Mouse (Mus musculus) thymus, adult 2 months (tissue): ENCODE measurements around the gene Lmo7. TPM values are rescaled to one million over a fixed set of nuclear protein-coding genes. Genes with fewer than 3 reads are reported as not detected.

Experiments
- DNase-seq: peaks from one replicate; pipeline ENCODE4 v3.0.0; 2021
- H3K27ac ChIP-seq: fragments of 200-500 bp; 2 replicates; pipeline ENCODE4 v1.5.1; 2012; ENCODE audit warnings: low read length, control low read depth; ENCODE audit not compliant: control insufficient read depth, insufficient read depth
- H3K27me3 ChIP-seq: fragments of 200-500 bp; 2 replicates; pipeline ENCODE4 v1.6.1; 2012; ENCODE audit warnings: mild to moderate bottlenecking, low read length, moderate library complexity, mixed read lengths; ENCODE audit not compliant: control insufficient read depth, insufficient read depth
- H3K36me3 ChIP-seq: fragments of 200-500 bp; 2 replicates; pipeline ENCODE4 v1.6.1; 2012; ENCODE audit warnings: mild to moderate bottlenecking, low read length, moderate library complexity; ENCODE audit not compliant: control insufficient read depth, insufficient read depth
- H3K4me1 ChIP-seq: fragments of 200-500 bp; replicated peaks from 2 replicates; pipeline ENCODE4 v1.6.1; 2012; ENCODE audit warnings: low read length; ENCODE audit not compliant: control insufficient read depth, insufficient read depth
- H3K4me3 ChIP-seq: fragments of 200-500 bp; 2 replicates; pipeline ENCODE4 v1.5.1; 2012; ENCODE audit warnings: mild to moderate bottlenecking, low read length, control low read depth, moderate library complexity; ENCODE audit not compliant: control insufficient read depth, insufficient read depth
- CTCF ChIP-seq: fragments of 200-500 bp; IDR thresholded peaks from 2 replicates; pipeline ENCODE4 v1.5.1; 2012; ENCODE audit warnings: mild to moderate bottlenecking, control low read depth, low read length, moderate library complexity, borderline replicate concordance; ENCODE audit not compliant: control insufficient read depth, poor library complexity, insufficient read depth; ENCODE audit errors: extremely low read depth
- POLR2A ChIP-seq: fragments of 200-500 bp; IDR thresholded peaks from 2 replicates; pipeline ENCODE4 v1.6.1; 2012; ENCODE audit warnings: mild to moderate bottlenecking, low read length, control low read depth, moderate library complexity; ENCODE audit not compliant: control insufficient read depth, poor library complexity, insufficient read depth; ENCODE audit errors: extremely low read depth
- WGBS: fragments of 180-500 bp; shearing (Covaris S2); methylation state at CpG from one replicate; pipeline ENCODE4 v1.1.7; 2018; 5-methylcytosine and 5-hydroxymethylcytosine counted together
- polyA plus RNA-seq: library from polyadenylated mRNA; depleted of rRNA; stranded (reverse); fragments of >200 nt; gene quantifications from 2 replicates; pipeline ENCODE4 v1.2.3, GENCODE M21; 2012

The Lmo7 gene
- polyA plus RNA-seq, 1 experiment = 13.2 TPM

GRCm38 (mm10) chr14:101844467-101844866, 114.7 kb downstream of the Lmo7 start:
- DNase-seq = no peak
- 0 out of 2 replicates have a peak, but pooled peaks cover 2% of the 10 kb centered on the region for H3K4me1 ChIP-seq
- no peak overlapping the region for H3K4me3 ChIP-seq
- no peaks in the 10 kb centered on the region for H3K36me3 ChIP-seq
- no peak overlapping the region for H3K27ac ChIP-seq
- 90% methylated on average over 7 of the region's 7 CpGs for WGBS
- TF ChIP-seq CTCF (no peak), POLR2A (no peak)
- no peaks in the 10 kb centered on the region for H3K27me3 ChIP-seq

- Histone ChIP-seq H3K36me3 (no peaks in the 10 kb centered on the region), H3K4me3 (no peak overlapping the region), H3K4me1 (0 out of 2 replicates have a peak, but pooled peaks cover 2% of the 10 kb centered on the region), H3K27me3 (no peaks in the 10 kb centered on the region), H3K27ac (no peak overlapping the region)
- no peak for DNase-seq
- 86% methylated on average over 8 of the region's 8 CpGs for WGBS
- TF ChIP-seq CTCF (no peak), POLR2A (no peak)
Measured at GRCm38 (mm10) chr14:101846097-101846882, 116.5 kb downstream of the Lmo7 start.

GRCm38 (mm10) chr14:101847520-101847919, 117.8 kb downstream of the Lmo7 start:
- H3K4me1 ChIP-seq = no peaks in the 10 kb centered on the region
- 96% methylated on average over 7 of the region's 7 CpGs for WGBS
- no peak overlapping the region for H3K27ac ChIP-seq
- no peaks in the 10 kb centered on the region for H3K27me3 ChIP-seq
- no peak overlapping the region for H3K4me3 ChIP-seq
- no peak for DNase-seq
- no peaks in the 10 kb centered on the region for H3K36me3 ChIP-seq
- TF ChIP-seq CTCF = no peak
- no peak for TF ChIP-seq POLR2A

- H3K27me3 ChIP-seq = no peaks in the 10 kb centered on the region
- no peak overlapping the region for H3K4me3 ChIP-seq
- no peaks in the 10 kb centered on the region for H3K36me3 ChIP-seq
- DNase-seq = no peak
- H3K4me1 ChIP-seq = no peaks in the 10 kb centered on the region
- TF ChIP-seq CTCF = no peak
- TF ChIP-seq POLR2A = no peak
- no peak overlapping the region for H3K27ac ChIP-seq
- WGBS = 96% methylated on average over 6 of the region's 6 CpGs
Measured at GRCm38 (mm10) chr14:101852584-101853195, 122.9 kb downstream of the Lmo7 start.

GRCm38 (mm10) chr14:101853207-101853606, 123.5 kb downstream of the Lmo7 start:
- no peak for DNase-seq
- TF ChIP-seq CTCF (no peak), POLR2A (no peak)

GRCm38 (mm10) chr14:101853722-101854121, 124.0 kb downstream of the Lmo7 start:
- no peak overlapping the region for H3K27ac ChIP-seq

More at GRCm38 (mm10) chr14:101853207-101853606, 123.5 kb downstream of the Lmo7 start:
- Histone ChIP-seq H3K27me3 (no peaks in the 10 kb centered on the region), H3K36me3 (no peaks in the 10 kb centered on the region), H3K27ac (no peak overlapping the region), H3K4me1 (no peaks in the 10 kb centered on the region), H3K4me3 (no peak overlapping the region)
- WGBS = 98% methylated on average over 1 of the region's 1 CpGs

More at GRCm38 (mm10) chr14:101853722-101854121, 124.0 kb downstream of the Lmo7 start:
- H3K4me3 ChIP-seq = no peak overlapping the region
- DNase-seq = no peak
- no peaks in the 10 kb centered on the region for H3K27me3 ChIP-seq
- WGBS = 80% methylated on average over 4 of the region's 4 CpGs
- H3K4me1 ChIP-seq = no peaks in the 10 kb centered on the region
- no peaks in the 10 kb centered on the region for H3K36me3 ChIP-seq
- TF ChIP-seq POLR2A (no peak), CTCF (no peak)
